Mouse (Mus musculus) megakaryocyte, embryonic 14.5 days (primary cell): ENCODE data around the gene Smarca4.

ENCODE experiments used
- FLI1 ChIP-seq: IDR thresholded peaks from 2 replicates; pipeline ENCODE4 v1.6.1; 2012; ENCODE audit warnings: low read length, inconsistent platforms, mixed read lengths
- GATA1 ChIP-seq: IDR thresholded peaks from 3 replicates; pipeline ENCODE4 v1.6.1; 2012; ENCODE audit warnings: mixed read lengths, low read length, inconsistent platforms, borderline replicate concordance

GRCm38 (mm10) chr9:21635639-21636038 lies 19.7 kb downstream of the Smarca4 start:
- no peak for TF ChIP-seq GATA1
- TF ChIP-seq FLI1, result no peak
